Mouse (Mus musculus) cerebral cortex, adult 2 months (tissue): ENCODE results near the gene Smc4.

Source experiments
- WGBS: fragments of 180-500 bp; shearing (Covaris S2); methylation state at CpG from one replicate; pipeline ENCODE4 v1.1.7; 2018; 5-methylcytosine and 5-hydroxymethylcytosine counted together

Gene Smc4

DNA sequence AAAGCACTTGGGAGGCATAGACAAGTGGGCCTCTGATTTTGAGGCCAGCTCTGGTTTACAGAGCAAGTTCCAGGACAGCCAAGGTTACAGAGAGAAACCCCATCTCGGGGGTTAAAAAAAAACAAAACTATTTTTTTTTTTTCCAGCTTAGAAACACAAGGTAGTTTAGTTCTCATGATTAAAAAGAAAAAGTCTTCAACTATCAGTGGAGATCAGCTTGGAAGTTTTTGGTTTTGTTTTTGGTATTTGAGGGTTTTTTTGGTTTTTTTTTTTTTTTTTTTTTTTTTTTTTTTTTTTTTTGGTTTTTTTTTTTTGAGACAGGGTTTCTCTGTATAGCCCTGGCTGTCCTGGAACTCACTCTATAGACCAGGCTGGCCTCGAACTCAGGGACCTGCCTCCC, 14.1 kb downstream of the Smc4 start:
- WGBS: 98% methylated on average over 2 of the region's 2 CpGs

DNA sequence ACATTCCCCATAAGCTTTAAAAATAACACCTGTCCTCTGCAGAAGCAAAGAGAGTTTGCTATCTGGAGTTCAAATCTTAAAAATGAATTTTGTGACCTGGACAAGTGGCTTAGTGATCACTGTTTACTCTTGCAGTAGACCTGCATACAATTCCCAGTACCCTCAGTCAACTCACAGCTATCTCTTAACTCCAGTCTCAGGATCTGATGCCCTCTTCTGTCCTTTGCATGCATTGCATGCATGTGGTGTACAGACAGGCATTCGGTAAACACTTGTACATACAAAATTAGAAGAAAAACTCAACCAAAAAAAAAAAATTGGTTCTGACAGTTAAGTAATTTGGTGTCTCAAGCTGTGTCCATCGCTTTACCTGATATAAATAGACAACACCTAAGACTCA, 15.7 kb downstream of the Smc4 start:
- WGBS: 89% methylated on average over 2 of the region's 2 CpGs

DNA sequence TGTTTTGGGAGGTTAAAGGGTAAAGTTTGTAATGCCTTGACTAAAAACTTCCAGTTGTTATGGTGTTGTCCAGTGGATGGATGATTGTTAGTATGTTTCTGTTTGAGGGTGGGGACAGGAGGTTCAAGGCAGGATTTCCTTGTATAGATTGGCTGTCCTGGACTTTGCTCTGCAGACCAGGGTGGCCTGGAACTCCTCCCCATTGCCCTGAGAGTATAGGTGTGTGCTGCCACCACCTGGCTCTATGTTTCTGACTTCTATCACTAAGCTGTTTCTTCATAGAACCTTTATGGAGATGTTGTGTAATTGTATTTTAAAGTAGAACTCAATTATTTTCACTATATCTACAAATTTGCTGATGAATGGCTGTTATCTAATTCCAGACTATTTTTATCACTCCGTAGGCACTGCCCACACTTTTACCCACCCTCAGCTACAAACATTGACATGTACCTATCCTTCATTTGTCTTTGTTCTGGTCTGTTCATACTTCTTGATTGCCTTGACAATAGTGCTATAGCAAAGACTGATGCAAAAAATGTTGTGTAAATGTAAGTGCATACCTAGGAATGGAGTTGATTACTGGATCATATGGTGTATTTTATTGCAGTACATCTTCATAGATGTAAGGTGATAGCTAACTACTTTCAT, 21.7 kb downstream of the Smc4 start:
- 93% methylated on average over 1 of the region's 1 CpGs for WGBS

DNA sequence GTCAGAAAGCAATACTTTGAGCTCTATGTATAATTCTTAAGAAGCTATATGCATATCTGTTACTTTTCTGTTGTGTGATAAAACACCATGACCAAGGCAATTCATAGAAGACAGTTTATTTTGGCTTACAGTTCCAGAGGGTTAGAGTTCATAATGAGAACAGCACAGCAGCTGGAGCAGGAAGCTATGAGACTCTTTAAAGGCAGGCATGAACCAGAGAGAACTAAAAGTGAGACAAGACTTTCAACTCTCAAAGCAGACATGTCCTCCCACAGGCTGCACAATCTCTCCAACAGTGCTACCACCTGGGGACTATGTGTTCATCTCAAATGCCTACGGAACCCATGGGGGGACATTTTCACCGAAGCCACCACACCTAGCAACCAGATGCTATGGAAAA, 35.6 kb downstream of the Smc4 start:
- WGBS: 62% methylated on average over 2 of the region's 2 CpGs

- 63% methylated on average over 5 of the region's 5 CpGs for WGBS
Observed at GRCm38 (mm10) chr3:69041298-69041697, 36.8 kb downstream of the Smc4 start.

GRCm38 (mm10) chr3:69044167-69044591, 39.6 kb downstream of the Smc4 start:
- under 1% methylated on average over 42 of the region's 42 CpGs for WGBS

GRCm38 (mm10) chr3:69044645-69045399, 40.3 kb downstream of the Smc4 start, which contains the start of gene Trim59:
TSS of gene Trim59 (minus strand) at chr3:69044755.
- under 1% methylated on average over 80 of the region's 80 CpGs for WGBS

DNA sequence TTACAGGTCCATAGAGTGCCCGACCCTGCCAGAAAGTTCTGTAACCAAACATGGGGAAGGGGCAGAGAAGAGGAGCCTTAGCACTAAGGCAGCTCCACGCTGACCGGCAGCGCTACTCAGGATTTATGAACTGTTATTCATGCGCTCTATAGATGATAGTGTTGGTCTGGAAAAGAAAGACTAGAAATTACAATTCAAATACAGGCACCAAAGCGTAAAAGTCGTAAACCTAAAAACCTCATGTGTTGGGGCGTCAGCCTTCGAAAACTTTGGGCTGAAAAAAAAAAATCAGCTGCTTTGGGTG, 40.8 kb downstream of the Smc4 start:
- 2% methylated on average over 9 of the region's 9 CpGs for WGBS

- WGBS: 31% methylated on average over 13 of the region's 13 CpGs
Observed at GRCm38 (mm10) chr3:69045750-69046149, 41.2 kb downstream of the Smc4 start.

DNA sequence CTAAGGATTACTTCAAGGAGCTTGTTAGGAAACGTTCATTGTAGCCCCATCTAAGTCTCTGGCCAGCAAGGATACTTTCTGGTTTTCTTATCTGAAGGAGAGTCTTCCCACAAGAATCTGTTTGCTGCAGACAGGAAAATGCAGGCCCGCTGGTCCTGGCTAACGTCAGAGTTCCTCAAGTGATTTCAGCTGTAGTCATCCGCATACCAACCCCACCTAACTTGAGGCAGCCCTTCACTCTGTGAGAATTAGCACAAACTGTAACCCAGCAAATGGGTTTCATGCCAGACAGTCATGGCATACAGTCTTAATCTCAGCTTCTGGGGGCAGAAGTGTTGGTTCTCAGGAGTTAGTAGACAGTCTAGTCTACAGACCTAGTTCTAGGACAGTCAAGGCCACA, 42.0 kb downstream of the Smc4 start:
- 88% methylated on average over 4 of the region's 4 CpGs for WGBS

- 58% methylated on average over 4 of the region's 4 CpGs for WGBS
Observed at GRCm38 (mm10) chr3:69047684-69048083, 43.1 kb downstream of the Smc4 start.

GRCm38 (mm10) chr3:69049011-69049410, 44.5 kb downstream of the Smc4 start:
- WGBS: 80% methylated on average over 6 of the region's 6 CpGs

- 84% methylated on average over 11 of the region's 11 CpGs for WGBS
Observed at GRCm38 (mm10) chr3:69051894-69052293, 47.4 kb downstream of the Smc4 start.

DNA sequence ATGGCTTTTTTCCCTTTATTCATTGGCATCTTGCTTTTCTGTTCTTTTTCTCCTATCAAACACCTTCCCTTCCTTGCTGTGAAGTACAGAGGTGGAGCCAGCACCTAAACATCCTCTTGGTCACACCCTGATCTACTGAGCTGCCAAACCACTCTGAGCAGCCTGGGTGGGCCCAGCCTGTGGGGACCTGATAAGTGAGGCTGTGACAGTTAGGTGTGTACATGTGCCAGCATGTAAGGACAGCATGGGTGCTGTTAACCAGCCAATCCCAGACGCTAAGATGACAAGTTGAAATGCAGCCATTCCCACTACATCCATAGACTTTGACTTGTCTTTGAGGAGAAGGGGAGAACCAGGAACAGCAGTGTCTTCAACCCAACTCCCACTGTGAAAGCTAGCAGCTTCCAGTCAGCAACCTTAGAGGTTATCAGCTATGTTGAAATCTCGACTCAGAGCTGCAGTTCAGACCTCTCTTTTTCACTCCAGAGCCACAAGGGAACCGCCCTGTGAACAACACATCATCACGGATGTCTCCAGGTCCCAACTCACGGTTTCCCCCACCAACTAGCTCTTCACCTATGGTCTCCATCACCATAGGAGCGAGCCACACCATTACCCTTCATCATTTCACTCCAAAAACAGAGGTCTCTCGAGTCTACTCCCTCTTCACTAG, 50.4 kb downstream of the Smc4 start:
- WGBS: 90% methylated on average over 7 of the region's 7 CpGs

DNA sequence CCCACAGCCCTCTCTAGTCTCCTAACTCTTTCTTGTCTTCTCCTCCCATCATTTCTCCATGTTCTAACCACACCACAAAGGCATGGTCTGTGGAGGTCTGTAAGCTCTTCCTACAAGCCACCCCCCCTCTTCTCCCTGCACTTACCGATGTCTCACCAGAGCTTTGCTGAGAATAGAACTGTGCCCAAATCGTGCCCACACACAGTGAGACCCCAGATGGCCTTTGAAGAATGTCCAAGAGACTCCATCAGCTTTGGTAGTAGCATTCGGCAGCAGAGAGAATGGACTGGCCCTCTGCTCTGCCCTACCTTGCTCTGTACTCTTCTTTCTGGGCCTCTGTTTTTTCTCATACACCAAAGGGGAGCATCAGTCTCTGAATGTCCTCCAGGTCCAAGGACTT, 51.3 kb downstream of the Smc4 start:
- WGBS: 71% methylated on average over 3 of the region's 3 CpGs

GRCm38 (mm10) chr3:69060672-69061071, 56.1 kb downstream of the Smc4 start:
- 94% methylated on average over 4 of the region's 4 CpGs for WGBS

DNA sequence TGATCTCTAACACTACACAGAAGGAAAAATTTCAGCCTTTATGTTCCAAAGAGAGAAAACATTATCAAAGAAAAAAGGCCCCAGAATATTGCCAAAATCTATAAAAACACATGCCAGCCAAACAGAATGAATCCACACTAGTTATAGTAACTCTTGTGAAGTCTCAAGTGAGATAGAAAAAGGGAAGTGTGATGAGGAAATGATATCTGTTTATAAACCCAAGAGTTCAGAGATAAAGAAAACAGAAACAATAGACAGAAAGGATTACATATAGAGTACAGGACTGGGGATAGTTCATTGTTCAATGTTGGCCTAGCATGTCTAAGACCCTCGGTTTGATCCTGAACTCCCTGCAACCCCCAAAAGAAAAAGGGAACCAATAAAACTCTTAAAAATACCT, 58.2 kb downstream of the Smc4 start:
- WGBS: 90% methylated on average over 1 of the region's 1 CpGs

GRCm38 (mm10) chr3:69064005-69064404, 59.5 kb downstream of the Smc4 start:
- WGBS: 12% methylated on average over 1 of the region's 1 CpGs
